Mouse (Mus musculus): ENCODE data around the gene Abcg8.

The Abcg8 gene

DNA sequence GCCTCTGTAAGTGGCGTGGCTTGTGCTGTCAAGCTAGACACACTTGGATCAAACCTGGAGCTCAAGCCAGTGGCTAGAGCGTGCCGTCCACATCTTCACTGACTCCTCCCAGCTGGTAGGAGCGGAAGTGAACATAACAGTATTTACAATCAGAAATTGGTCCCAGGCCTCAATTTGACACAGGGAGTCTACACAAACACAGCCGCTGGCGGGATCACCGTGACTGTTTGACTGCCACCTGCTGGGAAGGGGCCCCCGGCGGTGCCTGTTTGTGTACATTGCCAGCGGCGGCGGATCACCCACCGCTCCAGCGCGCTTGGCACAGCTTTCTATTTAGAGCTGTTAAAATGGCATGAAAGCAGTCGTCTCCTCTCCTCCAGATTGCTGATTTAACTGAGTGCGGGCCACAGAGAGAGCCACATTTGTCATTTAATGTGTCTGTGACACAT is 33.3 kb downstream of the Abcg8 start:
- DNase-seq (ENCODE audit: low spot score): no peak

GRCm38 (mm10) chr17:84713563-84714164 is 37.6 kb downstream of the Abcg8 start:
- no peak for DNase-seq (ENCODE audit: low spot score)

GRCm38 (mm10) chr17:84714930-84715329 is 38.8 kb downstream of the Abcg8 start:
- no peak for DNase-seq (ENCODE audit: low spot score)

DNA sequence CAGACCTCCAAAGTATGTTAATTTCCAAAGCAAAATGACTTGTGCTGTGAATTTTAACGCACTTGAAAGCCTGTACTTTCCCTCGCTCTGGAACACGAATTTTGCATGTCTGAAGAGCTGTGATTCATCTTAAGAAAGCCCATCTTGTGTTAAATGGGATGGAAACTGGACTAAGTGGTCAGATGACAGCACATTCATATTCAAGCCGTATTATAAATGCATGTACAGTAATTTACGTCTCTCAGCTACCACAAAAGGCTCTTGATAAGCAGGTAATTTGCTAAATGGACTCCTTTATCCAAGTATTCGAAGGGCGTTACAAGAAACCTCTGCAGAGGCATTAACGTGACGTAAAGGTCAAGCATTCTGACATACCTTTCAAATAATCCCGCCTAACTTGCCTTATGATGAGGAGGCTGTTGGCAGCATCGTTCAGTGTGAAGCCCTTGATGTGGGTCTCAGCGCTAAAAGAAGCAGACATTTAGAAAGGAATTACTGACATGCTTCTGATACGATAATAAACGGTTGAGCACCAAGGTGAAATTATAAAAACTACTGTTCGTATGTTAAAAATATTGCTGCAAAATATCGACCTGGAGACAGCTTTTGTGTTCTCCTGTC is 40.3 kb downstream of the Abcg8 start:
- DNase-seq (ENCODE audit: low spot score): no peak

DNA sequence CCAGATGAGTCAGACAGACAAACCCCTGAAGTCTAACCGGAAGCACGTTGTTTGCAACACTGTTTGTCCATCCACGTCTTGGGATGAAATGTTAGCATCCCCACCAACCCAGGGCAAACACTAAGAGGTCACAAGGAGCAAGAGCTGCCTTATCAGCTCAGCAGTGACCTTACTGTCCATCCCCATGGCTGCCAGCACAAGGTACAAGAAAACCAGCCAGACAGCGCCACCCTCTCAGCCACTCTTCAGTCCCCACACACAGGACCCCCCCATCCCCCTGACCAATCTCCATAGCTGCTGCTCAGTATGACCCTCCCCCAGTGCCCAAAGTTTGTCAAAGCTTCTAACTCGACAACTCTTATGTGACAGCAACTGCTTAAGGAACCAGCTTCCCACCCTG is 41.3 kb downstream of the Abcg8 start:
- DNase-seq (ENCODE audit: low spot score): no peak

DNA sequence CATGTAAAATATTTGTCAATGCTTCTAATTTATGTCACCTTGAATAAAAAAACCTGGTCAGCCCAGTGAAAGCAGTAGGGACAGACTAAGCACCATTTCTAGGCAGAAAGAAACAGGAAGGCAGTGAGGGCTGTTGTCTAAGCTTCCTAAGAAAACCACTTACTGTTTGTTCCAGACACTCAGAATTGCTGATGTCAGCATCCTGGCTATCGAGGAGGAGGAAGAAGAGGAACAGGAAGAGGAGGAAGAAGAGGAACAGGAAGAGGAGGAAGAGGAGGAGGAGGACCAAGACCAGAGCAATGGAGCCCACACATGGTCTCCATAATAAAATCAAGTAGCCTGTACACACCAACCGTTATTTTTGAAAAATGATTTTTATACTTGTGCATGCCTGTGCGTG is 43.0 kb downstream of the Abcg8 start:
- no peak for DNase-seq (ENCODE audit: low spot score)

DNA sequence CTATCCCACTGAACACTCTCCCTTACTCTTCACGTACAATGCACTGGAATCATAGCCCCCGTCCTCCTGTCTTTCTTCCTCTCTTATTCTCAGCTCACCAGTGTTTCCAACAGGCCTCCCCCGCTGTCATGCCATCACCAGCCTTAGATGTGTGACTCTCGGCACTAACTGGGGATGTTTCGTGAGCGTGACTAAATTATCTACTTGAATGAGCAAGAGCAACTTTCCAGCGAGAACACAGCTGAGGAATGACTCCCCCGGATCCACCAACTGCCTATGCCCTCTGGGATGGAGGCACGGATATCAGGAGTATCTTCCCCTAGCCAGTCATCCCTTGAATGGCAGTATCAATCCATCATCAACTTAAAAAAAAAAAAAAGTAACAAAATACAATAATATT is 47.9 kb downstream of the Abcg8 start:
- no peak for DNase-seq (ENCODE audit: low spot score)

DNA sequence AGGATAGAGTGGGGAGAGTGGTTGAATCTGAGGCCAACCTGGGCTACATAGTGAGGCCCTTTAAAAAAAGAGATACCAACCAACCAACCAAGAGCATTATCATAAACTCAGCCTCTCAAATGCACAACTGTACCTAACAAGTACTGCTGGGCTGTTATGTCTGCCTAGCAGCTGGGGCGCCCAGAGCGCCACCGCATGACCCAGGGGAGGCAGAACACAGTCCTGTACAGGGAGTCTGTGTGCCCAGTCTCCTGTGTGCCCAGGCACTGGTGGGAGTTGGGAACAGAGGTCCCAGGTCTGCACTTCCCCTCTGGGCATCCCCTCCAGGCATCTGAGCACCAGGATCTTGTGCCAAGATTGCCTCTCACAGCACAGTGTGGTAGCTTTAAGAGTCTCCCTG is 49.1 kb downstream of the Abcg8 start:
- DNase-seq (ENCODE audit: low spot score): no peak

GRCm38 (mm10) chr17:84728201-84728911 is 52.3 kb downstream of the Abcg8 start:
- DNase-seq (ENCODE audit: low spot score): no peak

DNA sequence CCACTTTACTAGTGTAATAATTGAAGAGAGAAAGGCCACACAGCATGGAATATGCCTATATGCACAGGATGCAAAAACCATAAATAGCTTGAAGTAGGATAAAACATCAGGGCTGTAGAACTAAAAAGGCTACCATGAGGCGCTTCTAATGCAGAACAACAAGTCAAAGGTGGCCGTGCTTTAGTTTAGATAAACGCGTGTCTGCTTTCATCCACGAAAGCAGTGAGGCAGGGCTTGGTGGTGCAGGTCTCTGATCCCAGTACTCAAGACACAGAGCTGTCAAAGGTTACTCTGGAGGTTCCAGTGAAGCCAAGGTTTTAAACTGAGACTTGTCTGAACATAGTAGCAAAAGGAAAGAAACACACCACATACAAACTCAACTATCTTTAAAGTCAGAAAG is 53.0 kb downstream of the Abcg8 start:
- DNase-seq (ENCODE audit: low spot score): no peak

DNA sequence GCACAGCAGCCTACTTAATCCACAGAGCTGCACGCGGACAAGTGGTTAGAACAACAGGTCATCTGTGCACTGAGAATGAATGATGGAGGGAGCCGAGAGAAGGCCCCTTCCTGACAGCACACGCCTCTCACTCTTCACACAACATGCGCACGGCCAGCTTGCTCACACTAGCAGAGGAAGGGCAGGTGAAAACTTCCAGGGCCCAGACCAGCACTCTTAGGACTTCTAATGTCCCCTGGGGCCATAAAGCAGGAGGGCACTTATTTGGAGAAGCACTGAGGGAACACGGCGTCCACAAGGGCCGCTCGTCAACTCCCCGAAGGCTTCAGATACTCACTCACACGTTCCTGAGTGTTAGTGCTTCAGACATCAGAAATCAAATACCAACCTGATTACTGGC is 55.3 kb downstream of the Abcg8 start:
- DNase-seq (ENCODE audit: low spot score): no peak

- no peak for DNase-seq (ENCODE audit: low spot score)
Measured at GRCm38 (mm10) chr17:84732612-84733011, 56.5 kb downstream of the Abcg8 start.

DNA sequence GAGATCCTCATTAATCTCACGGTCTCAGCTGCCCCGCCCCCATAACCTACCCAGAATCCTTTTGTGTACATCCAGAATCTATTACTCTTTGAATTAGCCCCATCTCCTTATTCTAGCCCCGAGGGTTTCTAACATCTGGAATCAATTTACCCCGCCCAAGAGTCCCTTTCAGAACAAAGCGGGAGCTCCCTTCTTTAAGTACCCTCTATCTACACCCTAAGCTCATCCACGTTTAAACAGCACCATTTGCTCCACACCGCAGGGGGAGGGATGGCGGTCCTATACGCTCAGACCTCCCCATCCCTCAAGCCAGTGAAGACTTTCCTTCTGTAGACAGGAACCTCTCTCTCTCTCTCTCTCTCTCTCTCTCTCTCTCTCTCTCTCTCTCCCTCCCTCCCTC is 60.6 kb downstream of the Abcg8 start:
- DNase-seq (ENCODE audit: low spot score): no peak

GRCm38 (mm10) chr17:84738073-84738797 is 62.1 kb downstream of the Abcg8 start:
- DNase-seq (ENCODE audit: low spot score): no peak

- no peak for DNase-seq (ENCODE audit: low spot score)
Measured at GRCm38 (mm10) chr17:84744256-84744655, 68.2 kb downstream of the Abcg8 start.

DNA sequence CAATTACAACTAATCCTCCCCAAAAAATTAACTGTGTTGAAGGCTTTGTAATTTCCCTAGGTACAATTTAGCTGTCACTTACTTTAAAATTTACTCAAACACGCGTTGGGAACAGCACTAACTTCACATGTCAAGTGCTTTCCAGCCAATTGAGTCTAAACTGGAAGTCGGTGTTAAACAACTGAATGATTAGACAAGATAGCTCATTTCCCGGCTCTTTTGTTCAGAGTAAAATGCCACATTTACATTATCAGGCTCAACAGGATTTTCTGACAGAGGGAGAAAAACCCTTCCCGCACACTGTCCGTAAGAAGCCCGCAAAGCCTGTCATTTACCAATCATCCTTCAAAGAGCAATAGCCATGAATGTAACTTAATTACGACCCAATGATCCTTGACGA is 68.9 kb downstream of the Abcg8 start:
- DNase-seq (ENCODE audit: low spot score): no peak

- no peak for DNase-seq (ENCODE audit: low spot score)
Measured at GRCm38 (mm10) chr17:84747212-84747611, 71.1 kb downstream of the Abcg8 start.

DNA sequence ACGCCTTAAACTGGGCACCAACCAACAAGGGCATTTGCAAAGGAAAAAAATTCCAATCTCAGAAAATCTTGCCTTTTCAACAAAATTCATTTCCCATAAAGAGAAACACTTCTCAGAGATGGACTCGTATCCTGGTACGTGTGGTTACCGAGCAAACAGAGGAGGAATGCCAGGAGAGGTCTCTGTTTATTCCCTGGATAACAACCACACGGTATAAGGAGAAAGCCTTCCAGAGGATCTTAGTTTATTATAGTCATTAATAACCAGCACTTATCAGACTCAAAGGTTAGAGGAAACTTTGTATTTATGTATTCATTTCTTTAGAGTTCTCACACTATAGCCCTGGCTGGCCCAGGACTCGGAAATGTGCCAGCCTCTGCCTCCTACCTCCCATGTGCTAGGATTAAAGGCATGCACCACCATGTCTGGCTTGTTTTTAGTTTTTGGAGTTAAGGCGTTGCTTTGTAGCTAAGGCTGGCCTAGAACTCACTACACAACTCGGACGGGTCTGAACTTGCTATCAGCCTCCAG is 72.1 kb downstream of the Abcg8 start:
- DNase-seq (ENCODE audit: low spot score): no peak

GRCm38 (mm10) chr17:84749297-84749696 is 73.2 kb downstream of the Abcg8 start:
- DNase-seq (ENCODE audit: low spot score): no peak

Measured in adipocyte (in vitro differentiated cells).